Mouse (Mus musculus): ENCODE measurements around the gene Kcng4.

Kcng4 gene

DNA sequence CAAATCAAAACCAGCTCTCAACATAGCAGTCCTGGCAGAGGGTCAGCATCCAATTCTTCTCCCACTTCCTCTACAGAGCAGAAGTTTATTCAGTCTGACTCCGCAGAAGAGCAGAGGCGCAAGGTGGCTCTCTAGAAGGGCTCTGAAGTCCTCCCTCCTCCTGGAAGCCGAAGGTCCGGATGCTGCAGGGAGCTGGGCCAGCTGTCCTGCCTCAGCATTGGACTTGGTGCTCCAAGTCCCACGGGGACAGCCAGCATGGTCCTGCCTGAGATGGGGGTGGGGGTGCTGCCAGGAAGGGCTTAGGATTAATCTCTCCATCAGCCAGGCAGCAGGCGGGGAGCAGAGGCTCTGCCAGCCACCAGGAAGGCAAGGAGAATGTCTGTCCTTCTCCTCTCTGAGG is at the start of gene Kcng4:
Kcng4 (minus strand) TSS at position 303 of the 400 bp plus-strand sequence.
- DNase-seq: peak in 1 of 2 experiments; percentile 13

DNA sequence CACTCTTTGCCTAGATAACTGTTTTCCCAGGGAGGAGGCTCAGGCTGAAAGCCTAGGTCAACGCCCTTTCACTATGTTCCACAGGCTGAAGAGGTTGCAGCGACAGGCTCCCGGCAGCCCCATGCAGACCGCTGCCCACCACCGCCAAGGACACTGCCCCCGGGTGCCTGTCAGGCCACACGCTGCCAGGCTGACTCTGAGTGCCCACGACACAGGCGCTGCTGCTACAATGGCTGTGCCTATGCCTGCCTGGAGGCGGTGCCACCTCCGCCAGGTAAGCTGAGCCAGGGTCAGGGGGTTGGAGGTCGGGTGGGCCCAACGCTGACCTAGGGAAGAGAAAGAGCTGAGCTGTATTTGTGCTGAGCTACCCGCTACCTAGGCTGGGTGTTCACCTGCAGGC is 43.7 kb upstream of the Kcng4 start:
- DNase-seq: no peak

DNA sequence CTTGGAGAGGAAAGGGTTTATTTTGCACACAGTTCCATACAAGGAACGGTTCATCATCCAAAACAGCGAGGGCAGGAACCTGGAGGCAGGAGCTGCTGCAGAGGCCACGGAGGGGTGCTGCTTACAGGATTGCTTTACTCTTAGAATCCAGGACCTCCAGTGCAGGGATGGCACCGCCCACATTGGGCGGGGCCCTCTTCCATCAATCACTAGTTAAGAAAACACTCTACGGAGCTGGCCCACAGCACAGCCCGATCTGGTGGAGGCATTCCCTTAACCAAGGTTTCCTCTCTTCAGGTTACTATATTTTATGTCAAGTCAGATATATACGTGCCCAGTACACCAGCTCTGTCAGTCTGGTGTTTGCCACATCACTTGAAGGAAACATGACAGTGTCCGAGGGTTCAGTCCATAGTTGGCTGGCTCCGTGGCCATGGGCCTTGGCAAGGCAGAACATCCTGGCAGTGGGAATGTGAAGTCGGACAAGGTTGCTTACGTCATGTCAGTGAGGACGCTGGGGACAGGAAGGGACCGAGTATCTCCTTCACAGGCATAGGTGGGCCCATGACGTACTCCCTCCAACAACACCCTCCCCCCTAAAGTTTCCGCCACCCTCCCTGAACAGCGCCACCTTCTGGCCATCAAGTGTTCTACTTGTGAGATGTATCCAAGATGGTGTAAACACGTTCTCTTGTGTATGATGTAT is 42.8 kb upstream of the Kcng4 start:
- no peak for DNase-seq

DNA sequence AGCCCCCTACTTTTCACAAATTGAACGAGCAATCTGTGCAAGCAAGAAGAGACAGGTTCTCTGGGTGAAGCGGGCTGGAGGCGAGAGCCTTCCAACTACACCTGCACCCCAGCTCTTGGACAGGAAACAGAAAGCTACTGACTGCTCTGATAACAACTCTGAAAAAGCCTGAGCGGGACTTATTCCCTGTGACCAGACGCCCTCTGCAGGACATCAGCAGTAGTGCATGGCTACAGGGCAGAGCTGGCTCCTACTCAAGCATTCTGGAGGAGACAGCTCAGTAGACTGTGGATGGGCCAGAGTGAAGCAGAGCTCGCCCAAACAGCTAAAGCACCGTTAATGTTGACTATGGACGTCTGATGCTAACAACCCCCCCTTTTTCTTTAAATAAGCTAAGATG is 40.9 kb upstream of the Kcng4 start:
- peak; percentile 90 to 95 for DNase-seq

DNA sequence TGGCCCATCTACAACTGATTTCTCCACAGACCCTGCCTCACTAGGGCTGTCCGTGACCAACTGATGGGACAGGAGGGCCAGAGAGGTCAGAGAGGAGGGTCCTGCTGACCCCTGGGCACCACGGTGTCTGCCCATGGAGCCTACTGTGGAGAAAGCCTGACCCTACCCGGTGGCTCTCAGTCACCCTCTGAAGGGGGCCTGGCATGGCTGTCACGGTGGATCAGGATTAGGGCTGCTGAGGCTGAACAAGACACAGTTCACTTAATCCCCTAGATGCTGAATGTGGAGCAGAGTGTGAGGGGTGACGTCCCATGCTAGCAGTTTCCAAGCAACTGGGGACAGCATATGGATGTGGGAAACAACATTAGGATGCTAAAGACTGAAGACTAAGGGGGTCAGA is 40.0 kb upstream of the Kcng4 start:
- DNase-seq: no peak

DNA sequence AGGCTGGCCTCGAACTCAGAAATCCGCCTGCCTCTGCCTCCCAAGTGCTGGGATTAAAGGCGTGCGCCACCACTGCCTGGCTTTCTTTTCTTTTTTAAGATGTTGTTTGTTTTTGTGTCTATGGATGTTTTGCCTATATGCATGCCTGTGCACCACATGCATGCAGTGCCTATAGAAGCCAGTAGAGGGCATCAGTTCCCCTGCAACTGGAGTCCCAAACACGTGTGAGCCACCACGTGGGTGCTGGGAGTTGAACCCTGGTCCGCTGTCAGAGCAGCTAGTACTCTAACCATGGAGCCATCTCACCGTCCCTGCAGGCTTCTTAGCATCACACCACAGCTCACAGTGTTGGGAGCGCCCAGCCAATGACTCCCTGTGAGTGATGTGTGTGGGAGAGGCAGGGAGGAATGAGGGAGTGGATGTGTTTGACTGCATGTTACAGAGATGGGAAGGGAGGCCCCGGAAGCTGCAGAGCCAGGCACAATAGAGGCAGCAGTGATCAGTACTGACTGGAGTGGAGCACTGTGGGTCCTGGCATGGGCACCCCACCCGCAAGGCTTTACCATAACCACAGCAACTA is 38.6 kb upstream of the Kcng4 start:
- DNase-seq: no peak

DNA sequence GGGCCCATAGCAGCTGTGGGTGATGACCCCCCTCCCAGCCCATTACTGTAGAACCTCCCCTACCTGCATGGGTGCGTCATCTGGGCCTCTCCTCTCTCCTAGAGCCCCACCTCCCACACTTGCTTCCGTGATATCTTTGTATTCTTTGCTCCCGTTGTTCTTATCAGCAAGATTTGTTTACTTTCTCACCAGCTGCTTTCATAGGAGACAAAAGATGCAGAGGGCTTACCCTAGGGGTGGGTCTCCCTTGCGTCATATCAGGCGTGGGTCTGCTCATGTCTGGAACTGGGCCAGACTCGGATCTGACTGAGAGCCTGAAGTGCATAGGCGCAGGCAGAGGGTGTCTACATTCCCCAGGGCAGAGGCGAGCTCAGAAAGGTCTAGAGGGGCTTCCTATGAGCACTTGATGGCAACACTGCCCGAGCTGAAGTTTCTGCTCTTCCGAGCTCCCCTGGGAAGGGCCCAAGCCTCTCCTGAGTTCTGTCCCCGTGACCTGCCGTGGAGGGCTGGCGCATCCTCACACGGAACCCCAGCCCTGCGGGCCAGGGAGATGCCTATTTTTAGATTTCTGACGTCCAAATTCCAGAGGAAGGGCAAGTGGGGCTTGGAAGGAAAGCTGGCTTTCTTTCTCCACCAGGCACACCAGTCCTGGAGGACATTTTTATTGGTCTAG is 35.1 kb upstream of the Kcng4 start:
- DNase-seq: no peak

DNA sequence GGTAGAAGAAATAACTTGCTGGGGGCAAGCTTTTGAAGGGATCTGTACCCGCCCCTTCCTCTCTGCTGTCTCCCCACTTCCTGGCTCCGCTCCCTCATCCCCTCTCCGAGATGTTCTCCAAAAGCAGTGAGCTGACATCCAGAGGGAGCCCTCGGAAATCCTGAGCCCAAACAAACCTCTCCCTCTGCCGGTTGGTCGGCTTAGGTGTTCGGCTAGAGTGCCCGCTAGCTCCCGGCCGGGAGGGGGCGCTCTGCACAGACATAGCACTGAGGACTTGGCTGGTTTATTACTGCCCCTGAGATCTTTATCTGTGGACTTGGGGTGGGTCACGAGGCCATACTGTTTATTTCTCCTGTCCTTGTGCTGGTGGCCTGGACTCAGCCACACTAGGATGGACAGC is 33.8 kb upstream of the Kcng4 start:
- no peak for DNase-seq

DNA sequence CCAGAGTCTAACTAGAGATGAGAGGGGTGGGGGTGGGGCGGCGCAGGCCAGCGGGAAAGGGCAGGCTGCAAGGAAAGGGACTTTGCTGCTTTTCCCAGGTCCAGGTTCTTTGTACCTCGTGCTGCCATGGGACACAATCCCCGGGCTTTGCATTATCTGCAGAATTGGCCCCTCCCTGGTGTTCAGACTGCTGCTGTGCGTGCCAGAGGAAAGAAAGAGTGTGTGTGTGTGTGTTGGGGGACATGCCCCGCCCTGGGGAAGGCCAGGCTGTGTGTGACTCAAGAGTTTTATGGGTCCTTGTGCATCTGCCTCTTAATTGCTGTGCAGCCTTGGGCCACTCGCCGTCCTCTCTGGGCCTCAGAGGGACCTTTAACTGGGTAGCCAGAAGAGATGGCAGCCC is 33.0 kb upstream of the Kcng4 start:
- no peak for DNase-seq

DNA sequence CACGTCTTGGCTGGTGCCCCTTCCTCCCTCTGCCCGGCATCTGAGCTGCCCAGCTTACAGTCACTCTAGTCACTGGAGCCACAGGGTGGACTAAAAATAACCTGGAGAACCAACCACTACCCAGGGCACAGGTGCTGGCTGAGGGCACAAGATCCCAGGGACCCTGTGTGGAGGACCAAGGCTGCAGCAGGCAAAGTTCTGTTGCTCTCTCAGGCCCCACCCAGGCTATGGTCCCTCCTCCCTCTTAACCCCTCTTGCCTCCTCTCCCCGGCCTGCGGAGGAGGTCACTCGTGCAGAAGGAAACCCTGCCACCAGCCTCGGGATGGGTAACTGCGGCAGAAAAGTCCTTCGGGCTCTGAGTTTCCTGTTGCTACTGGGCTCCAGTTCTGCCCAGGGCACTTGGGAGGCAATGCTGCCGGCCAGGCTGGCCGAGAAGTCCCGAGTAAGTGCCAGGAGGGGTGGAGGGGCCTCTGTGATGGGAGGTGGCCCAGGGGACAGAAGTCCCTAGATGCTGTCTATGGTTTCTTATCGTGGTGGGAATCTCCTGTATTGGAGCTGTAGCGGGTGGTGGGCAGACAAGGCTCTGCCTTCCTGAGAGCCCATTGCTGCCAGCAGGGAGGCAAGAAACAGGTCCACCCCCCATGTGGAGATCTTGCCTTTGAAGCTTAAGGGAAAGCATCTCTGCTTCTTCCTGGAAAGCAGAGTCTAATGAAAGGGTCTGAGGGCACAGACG is 30.9 kb upstream of the Kcng4 start, which contains the start of gene Wfdc1:
Wfdc1 (plus strand) TSS at position 147 of the 733 bp plus-strand sequence.
- no peak for DNase-seq

DNA sequence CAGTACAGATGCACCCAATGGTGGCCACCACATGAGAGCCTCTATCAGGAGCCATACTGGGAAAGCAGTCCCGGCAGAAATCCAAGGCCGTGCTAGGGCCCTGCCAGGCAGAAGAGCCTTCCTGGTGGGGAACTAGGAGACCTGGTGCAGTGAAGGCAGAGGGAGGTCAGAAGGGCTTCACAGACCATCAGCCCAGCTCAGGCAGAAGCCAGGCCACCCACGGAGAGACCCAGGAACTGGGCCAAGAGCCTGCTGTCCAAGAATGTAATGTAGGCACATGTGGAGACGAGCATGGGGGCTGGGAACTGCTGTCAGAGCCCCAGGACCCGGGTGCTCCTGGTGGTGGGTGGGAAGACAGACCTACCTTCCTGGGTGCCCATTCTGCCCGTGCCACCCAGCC is 29.8 kb upstream of the Kcng4 start:
- no peak for DNase-seq

DNA sequence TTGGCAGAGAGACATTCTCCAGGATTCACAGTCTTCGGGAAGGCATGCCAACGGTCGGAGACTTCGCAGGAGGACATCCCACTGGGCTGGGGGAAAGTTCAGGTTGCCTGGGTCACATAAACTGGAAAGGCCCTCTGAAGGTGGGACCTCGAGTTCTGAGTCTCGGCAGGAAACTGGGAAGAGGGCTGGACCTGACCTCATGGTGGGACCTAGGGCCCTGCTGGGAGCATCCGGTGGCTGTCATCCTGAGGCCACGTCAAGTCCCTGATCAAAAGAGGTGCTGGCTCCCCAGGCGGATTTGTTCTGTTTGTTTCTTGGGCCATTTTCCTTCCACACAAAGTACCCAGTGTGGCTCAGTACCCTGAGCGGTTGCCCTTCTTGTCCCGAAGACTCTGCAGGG is 28.0 kb upstream of the Kcng4 start:
- DNase-seq: no peak

DNA sequence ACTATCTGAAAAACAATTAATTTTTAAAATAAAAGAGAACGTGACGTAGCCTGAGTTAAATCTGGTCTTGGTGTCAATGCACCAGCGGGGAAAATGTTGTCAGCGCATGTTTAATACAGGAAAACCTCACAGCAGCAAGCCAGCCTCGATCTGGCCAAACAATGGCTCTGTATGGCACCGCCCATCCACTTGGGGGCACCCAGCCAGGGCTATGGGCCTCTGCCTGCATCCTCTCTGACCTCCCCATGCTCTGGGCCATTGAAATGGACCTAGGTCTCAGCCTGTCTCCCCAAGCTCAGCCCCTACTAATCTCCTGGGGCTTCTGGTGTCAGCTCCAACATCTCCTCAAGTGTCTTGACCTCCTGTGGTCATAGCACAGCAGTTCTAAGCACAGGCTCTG is 26.4 kb upstream of the Kcng4 start:
- DNase-seq: no peak

DNA sequence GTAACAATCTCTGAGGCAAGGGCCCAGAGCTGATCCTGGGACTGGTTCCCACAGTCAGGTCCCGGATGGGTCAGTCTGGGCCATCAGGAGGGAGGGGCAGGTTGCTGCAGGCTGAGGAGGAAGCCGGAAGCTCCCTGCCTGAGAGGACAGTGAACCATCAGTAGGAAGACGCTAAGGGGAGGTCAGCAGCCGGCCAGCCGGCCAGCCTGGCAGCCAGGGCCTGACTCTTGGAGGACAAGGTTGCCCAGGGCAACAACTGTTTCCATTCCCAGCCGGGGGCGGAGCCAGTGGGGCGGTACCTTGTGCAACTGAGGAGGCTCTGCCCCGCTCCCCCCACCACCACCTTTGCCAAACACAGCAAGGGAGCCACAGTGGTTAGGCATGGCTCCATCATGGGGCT is 25.6 kb upstream of the Kcng4 start:
- peak in 1 of 2 experiments; percentile 33 for DNase-seq

DNA sequence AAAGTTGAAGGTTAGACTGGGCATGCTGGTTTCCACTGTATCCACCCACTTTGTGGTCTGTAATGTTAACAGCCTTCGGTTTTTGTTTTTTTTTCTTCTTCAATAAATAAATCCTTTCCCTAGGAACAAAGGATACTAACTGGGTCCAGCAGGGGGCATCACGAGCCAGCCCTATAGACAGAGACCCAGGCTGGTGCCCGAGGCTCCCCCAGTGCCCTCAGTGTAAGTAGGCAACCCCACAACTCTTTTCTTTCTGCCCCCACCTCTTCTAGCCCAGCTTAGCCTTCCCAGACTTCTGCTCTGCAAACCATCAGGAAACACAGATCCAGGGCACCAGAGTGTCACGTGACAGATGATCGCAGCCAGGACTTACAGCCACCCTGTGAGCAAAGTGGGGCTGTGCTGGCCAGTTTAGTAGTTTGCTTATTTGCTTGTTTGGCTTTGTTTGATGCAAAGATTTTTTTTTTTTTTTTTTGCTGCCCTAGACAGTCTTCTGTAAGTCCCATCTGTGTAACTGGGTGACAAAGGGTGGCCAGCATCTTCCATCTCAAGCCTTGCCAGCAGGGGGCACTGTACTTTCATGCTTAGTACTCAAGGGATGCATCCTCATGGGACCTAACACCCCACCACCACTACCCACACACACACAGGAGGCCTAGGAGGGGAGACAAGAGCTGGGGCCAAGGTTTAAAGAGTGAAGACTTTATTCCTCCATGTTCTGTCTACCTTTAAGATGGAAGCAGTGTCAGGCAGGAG is 21.4 kb upstream of the Kcng4 start:
- no peak for DNase-seq

DNA sequence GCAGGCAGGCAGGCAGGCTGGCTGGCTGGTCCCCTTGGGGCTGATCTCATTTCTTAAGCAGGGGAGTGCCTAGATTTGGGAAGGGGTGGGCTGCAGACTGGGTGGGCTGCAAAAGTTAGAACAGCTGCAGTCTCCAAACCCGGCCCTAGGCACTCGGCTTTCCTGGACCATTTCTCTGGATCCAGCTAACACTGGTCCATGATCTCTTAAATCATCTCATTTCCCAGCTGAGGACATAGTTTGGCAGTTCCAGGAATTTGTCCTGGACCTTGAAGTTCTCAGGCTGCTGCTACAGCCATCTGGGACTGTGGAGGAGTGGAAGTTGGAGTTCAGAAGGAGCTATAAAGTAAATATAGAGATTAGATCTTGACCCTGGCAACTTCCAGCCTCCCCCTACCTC is 15.8 kb upstream of the Kcng4 start:
- no peak for DNase-seq

DNA sequence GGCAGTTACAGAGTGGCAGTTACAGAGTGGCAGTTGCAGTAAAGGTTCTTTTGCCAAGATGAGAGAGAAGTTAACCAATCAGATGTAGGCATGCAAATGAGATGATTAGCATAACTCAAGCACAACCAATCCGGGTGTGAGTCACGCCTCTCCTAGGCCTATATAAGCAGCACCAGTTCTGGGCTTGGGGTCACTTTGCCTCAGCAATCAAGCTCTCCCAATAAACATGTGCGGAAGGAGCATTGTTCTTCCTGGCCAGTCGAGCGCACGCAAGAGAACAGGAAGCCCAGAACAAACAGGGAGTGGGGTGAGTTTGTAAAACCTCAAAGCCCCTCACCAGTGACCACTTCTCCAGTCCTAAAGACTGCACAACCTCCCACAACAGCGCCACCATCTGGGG is 11.4 kb upstream of the Kcng4 start:
- no peak for DNase-seq

DNA sequence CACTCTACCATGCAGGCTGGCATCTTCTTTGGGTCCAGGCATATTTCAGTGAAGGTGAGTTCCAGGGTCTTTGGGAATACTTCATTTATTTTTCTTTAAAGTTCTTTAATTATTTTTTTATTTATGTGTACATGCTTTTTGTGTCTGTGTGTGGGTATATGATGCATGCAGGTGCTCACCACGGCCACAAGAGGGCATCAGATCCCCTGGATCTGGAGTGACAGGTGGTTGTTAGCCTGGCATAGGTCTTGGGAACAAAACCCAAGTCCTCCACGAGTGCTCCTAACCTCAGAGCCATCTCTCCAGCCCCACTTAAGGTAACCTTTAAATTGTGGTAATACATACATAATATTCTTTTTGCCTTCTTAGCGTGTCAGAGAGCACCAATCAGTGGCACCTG is 10.7 kb upstream of the Kcng4 start:
- no peak for DNase-seq

DNA sequence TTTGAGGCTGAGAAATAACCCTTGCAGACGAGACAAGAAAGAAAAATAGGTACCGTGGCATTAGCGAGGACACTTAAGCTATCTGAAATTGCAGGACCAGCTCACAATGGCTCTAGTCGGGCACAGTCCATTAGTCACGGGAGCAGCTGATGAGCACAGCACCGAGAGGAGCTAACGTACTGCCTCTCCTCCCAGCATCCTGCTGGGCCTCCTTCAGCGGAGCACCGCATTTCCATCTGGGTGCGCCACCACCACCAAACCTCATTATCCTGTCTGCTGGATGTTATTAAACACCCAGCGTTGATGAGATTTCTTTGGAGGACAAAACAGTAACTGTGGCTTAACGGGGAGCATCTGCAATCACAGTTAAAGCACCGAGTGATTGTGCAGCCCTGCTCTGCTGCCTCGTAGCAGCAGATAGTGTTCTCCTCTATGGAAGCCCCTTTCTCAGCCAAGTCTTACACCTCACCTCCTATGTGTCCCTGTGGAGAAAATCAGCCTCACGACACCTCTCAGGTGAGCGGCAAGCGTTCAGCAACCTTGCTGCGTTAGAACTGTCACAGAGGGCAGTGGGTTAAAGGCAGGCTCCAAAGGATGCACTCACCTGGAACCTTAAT is 9.6 kb upstream of the Kcng4 start:
- DNase-seq: no peak

DNA sequence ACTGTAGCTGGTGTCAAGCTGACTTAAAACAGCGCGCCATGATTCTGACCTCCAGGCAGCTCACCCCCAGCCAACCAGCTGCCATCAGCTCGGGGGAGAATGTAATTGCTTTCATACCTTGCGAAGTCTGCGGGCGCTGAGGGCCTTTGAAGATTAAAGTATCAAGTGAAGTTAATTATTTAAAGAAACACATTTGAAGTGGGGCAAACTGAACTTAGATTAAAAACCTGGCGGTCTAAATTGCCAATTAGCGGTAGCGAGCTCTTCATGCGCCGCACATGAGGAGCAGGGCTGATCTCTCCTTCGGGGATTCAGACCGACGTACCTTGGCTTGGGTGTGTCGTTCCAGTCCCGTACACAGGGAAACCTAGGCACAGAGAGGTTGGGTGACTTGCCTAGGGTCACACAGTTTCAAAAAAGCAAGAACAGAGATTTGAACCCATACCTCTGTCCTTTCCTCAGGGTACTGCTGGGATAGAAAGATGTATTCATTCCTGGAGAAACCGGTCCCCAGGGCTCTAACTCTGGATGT is 9.0 kb upstream of the Kcng4 start:
- no peak for DNase-seq

DNA sequence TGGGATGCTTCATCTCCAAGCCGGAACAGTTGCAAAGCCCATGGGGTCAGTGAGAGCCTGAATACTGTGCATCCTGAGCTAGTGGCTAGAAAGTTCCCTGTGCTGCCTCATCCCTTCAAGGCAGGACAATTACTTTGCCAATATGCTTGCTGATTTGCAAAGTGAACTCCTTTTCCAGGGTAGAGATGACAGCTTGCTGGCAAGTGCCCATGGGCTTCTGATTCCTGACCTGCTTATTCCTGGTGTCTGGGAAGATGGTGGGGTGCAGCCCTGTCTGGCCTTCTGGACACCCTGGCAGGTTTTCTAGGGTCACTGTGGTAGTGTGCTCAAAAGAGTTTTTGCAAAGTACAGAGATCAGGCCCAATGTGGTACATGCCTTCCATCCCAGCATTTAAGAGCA is 7.5 kb upstream of the Kcng4 start:
- peak in 1 of 2 experiments; percentile 16 for DNase-seq

DNA sequence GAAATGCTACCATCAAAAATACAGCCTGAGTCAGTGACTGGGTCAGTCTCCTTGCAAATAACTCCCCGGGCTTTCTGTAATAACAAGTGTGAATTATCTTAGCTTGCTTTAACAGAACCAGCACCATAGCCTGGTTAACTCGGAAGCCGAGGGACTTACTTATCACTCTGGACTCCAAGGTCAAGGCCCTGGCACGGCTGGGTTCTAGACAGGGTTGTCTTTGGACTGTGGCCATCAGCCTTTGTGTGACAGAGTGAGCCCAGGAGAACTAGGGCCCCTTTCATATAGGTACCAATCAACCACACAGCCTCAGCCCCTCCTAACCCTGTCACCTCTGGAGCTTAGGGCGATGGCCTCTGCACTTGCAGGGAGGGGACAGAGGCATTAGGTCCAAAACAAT is 5.6 kb upstream of the Kcng4 start:
- DNase-seq: no peak
